Mouse (Mus musculus): Measurements from ENCODE around the gene Lif. TPM values are rescaled to one million over a fixed set of nuclear protein-coding genes. Genes with fewer than 3 reads are reported as not detected.

Gene Lif
- total RNA-seq, 2 experiments from 2014 or later: 0.23 to 0.25 TPM

GRCm38 (mm10) chr11:4226569-4227325 is 30.6 kb upstream of the Lif start:
- intact Hi-C loops (cut with DNase I): no loop called here
- DNase-seq (ENCODE audit: low spot score in 2 of 2): no peak

- intact Hi-C loops (cut with DNase I): no loop called here
- DNase-seq (ENCODE audit: low spot score in 2 of 2): no peak
Observed at GRCm38 (mm10) chr11:4228463-4228862, 28.9 kb upstream of the Lif start.

GRCm38 (mm10) chr11:4229841-4230240 is 27.5 kb upstream of the Lif start:
- intact Hi-C loops (cut with DNase I): no loop called here
- no peak for DNase-seq (ENCODE audit: low spot score in 2 of 2)

GRCm38 (mm10) chr11:4231435-4231834 is 25.9 kb upstream of the Lif start:
- intact Hi-C loops (cut with DNase I): no loop called here
- DNase-seq (ENCODE audit: low spot score in 2 of 2): no peak

- intact Hi-C loops (cut with DNase I): no loop called here
- no peak for DNase-seq (ENCODE audit: low spot score in 2 of 2)
Observed at GRCm38 (mm10) chr11:4232644-4233043, 24.7 kb upstream of the Lif start.

GRCm38 (mm10) chr11:4235052-4235655 is 22.2 kb upstream of the Lif start:
- intact Hi-C loops (cut with DNase I): no loop called here
- DNase-seq (ENCODE audit: low spot score in 2 of 2): no peak

GRCm38 (mm10) chr11:4235665-4236545 is 21.5 kb upstream of the Lif start, which contains the start of gene Osm:
TSS of gene Osm (plus strand) at chr11:4236420.
- intact Hi-C loops (cut with DNase I): no loop called here
- no peak for DNase-seq (ENCODE audit: low spot score in 2 of 2)

- DNase-seq (ENCODE audit: low spot score in 2 of 2): no peak
- intact Hi-C loops (cut with DNase I): no loop called here
Observed at GRCm38 (mm10) chr11:4236546-4237067, 20.8 kb upstream of the Lif start.

- intact Hi-C loops (cut with DNase I): no loop called here
- DNase-seq (ENCODE audit: low spot score in 2 of 2): no peak
Observed at GRCm38 (mm10) chr11:4237389-4237912, 19.9 kb upstream of the Lif start.

- intact Hi-C loops (cut with DNase I): no loop called here
- no peak for DNase-seq (ENCODE audit: low spot score in 2 of 2)
Observed at GRCm38 (mm10) chr11:4238167-4238566, 19.2 kb upstream of the Lif start.

- DNase-seq (ENCODE audit: low spot score in 2 of 2): no peak
- intact Hi-C loops (cut with DNase I): no loop called here
Observed at GRCm38 (mm10) chr11:4239691-4240090, 17.7 kb upstream of the Lif start.

GRCm38 (mm10) chr11:4240151-4240550 is 17.2 kb upstream of the Lif start:
- DNase-seq (ENCODE audit: low spot score in 2 of 2): no peak
- intact Hi-C loops (cut with DNase I): no loop called here

GRCm38 (mm10) chr11:4241180-4241579 is 16.2 kb upstream of the Lif start:
- intact Hi-C loops (cut with DNase I): no loop called here
- no peak for DNase-seq (ENCODE audit: low spot score in 2 of 2)

- intact Hi-C loops (cut with DNase I): no loop called here
- no peak for DNase-seq (ENCODE audit: low spot score in 2 of 2)
Observed at GRCm38 (mm10) chr11:4246126-4246525, 11.2 kb upstream of the Lif start.

- DNase-seq (ENCODE audit: low spot score in 2 of 2): no peak
- intact Hi-C loops (cut with DNase I): no loop called here
Observed at GRCm38 (mm10) chr11:4246623-4247022, 10.7 kb upstream of the Lif start.

- intact Hi-C loops (cut with DNase I): no loop called here
- no peak for DNase-seq (ENCODE audit: low spot score in 2 of 2)
Observed at GRCm38 (mm10) chr11:4247201-4247959, 10.0 kb upstream of the Lif start.

GRCm38 (mm10) chr11:4249151-4249550 is 8.2 kb upstream of the Lif start:
- intact Hi-C loops (cut with DNase I): no loop called here
- DNase-seq (ENCODE audit: low spot score in 2 of 2): no peak

GRCm38 (mm10) chr11:4250290-4250689 is 7.1 kb upstream of the Lif start:
- intact Hi-C loops (cut with DNase I): no loop called here
- DNase-seq (ENCODE audit: low spot score in 2 of 2): no peak

- DNase-seq (ENCODE audit: low spot score in 2 of 2): no peak
- intact Hi-C loops (cut with DNase I): no loop called here
Observed at GRCm38 (mm10) chr11:4251376-4251775, 6.0 kb upstream of the Lif start.
